Mouse (Mus musculus) cerebellum, postnatal 36 days (tissue): ENCODE results near the gene Rgs14.

Source experiments
- DNase-seq, 2 experiments: peaks; one replicate each; pipeline ENCODE4 v3.0.0; 2021 to 2022; ENCODE audit warnings: mixed read lengths in 2 of 2

Gene Rgs14

GRCm38 (mm10) chr13:55346745-55347144 is 22.8 kb upstream of the Rgs14 start:
- DNase-seq = no peak

- DNase-seq = no peak
Measured at GRCm38 (mm10) chr13:55361145-55361544, 8.4 kb upstream of the Rgs14 start.

GRCm38 (mm10) chr13:55361974-55362452 is 7.5 kb upstream of the Rgs14 start:
- DNase-seq = no peak

GRCm38 (mm10) chr13:55362453-55363060 is 7.0 kb upstream of the Rgs14 start, which contains the start of gene Lman2:
Lman2 (minus strand) TSS chr13:55362783.
- DNase-seq = peak; percentile 93 to 94

GRCm38 (mm10) chr13:55368401-55368800 is 1.1 kb upstream of the Rgs14 start:
- no peak for DNase-seq

- DNase-seq = no peak
Measured at GRCm38 (mm10) chr13:55370234-55370633, 702 bp downstream of the Rgs14 start.

- DNase-seq = no peak
Measured at GRCm38 (mm10) chr13:55371007-55371681, 1.6 kb downstream of the Rgs14 start.

GRCm38 (mm10) chr13:55371740-55372139 is 2.2 kb downstream of the Rgs14 start:
- DNase-seq = no peak

GRCm38 (mm10) chr13:55374206-55374924 is 4.8 kb downstream of the Rgs14 start:
- no peak for DNase-seq

GRCm38 (mm10) chr13:55375877-55376276 is 6.3 kb downstream of the Rgs14 start:
- no peak for DNase-seq

- DNase-seq = no peak
Measured at GRCm38 (mm10) chr13:55378907-55379580, 9.5 kb downstream of the Rgs14 start.

- no peak for DNase-seq
Measured at GRCm38 (mm10) chr13:55381790-55382189, 12.3 kb downstream of the Rgs14 start.

- no peak for DNase-seq
Measured at GRCm38 (mm10) chr13:55390644-55391043, 21.1 kb downstream of the Rgs14 start.

GRCm38 (mm10) chr13:55391626-55392029 is 22.1 kb downstream of the Rgs14 start:
- no peak for DNase-seq

- no peak for DNase-seq
Measured at GRCm38 (mm10) chr13:55392933-55393332, 23.4 kb downstream of the Rgs14 start.

GRCm38 (mm10) chr13:55398088-55398487 is 28.6 kb downstream of the Rgs14 start, which contains the start of gene Slc34a1:
Slc34a1 (plus strand) TSS chr13:55398187.
- no peak for DNase-seq

GRCm38 (mm10) chr13:55399300-55400038 is 29.9 kb downstream of the Rgs14 start:
- no peak for DNase-seq

GRCm38 (mm10) chr13:55400039-55400346 is 30.5 kb downstream of the Rgs14 start:
- DNase-seq = no peak

- no peak for DNase-seq
Measured at GRCm38 (mm10) chr13:55403266-55403665, 33.7 kb downstream of the Rgs14 start.

GRCm38 (mm10) chr13:55403935-55404852 is 34.7 kb downstream of the Rgs14 start:
- DNase-seq = no peak
